Comparison of ENCODE assay signal across 8 mouse cellular contexts in the genomic region with DNA sequence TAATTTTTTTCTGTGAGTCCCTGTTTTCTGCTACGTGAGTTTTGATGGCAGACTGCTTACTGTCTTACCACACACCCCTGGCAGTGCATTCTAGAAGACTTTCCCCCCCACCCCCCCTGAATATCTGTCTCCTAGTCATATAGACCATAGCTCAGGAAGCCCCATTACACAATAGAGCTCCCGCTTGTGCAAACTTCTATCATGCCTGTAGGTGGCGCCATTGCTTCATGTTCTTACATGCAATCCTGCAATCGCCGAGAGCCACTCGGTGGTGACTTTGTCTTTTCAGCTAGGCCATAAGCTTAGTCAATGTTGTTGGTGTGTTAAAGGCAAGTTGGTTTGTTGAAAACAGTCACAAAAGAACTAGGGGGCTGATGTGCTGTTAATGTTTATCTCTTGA. TPM values are rescaled to one million over a fixed set of nuclear protein-coding genes. Genes with fewer than 3 reads are reported as not detected.
DNase-seq lines count a peak whose midpoint lies in the region; ATAC-seq and TF ChIP-seq lines count a peak whose summit lies in the region.

No protein-coding gene starts in this region.

- H3K79me2 ChIP-seq in liver, adult 2 months (ENCODE audit: control insufficient read depth, insufficient read depth, low read length): no peaks in the 10 kb centered on the region

- no peak overlapping the region for H3K9ac ChIP-seq in intestine, embryonic 14.5 days (ENCODE audit: low read length)
- no peak overlapping the region for H3K9ac ChIP-seq in intestine, embryonic 16.5 days (ENCODE audit: low read depth, low read length)
- no peak overlapping the region for H3K9ac ChIP-seq in liver, adult 2 months (ENCODE audit: low read depth, low read length)
- H3K9ac ChIP-seq in neural tube, embryonic 13.5 days: no peak overlapping the region

- no peaks in the 10 kb centered on the region for H3K27me3 ChIP-seq in intestine, embryonic 14.5 days (replicated peaks; ENCODE audit: control insufficient read depth, insufficient read depth, low read length)
- H3K27me3 ChIP-seq in intestine, embryonic 16.5 days (replicated peaks; ENCODE audit: control insufficient read depth, insufficient read depth, low read length): no peaks in the 10 kb centered on the region
- H3K27me3 ChIP-seq in liver, adult 2 months (ENCODE audit: control insufficient read depth, insufficient read depth, low read length): no peaks in the 10 kb centered on the region
- H3K27me3 ChIP-seq in neural tube, embryonic 13.5 days: no peaks in the 10 kb centered on the region

- H3K27ac ChIP-seq in intestine, embryonic 14.5 days (ENCODE audit: low read depth): no peak overlapping the region
- H3K27ac ChIP-seq in intestine, embryonic 16.5 days (ENCODE audit: low read length): no peak overlapping the region
- no peak overlapping the region for H3K27ac ChIP-seq in gastrocnemius, adult 2 months
- H3K27ac ChIP-seq in liver, adult 2 months (replicated peaks; ENCODE audit: insufficient read depth, low read depth, low read length): no peak overlapping the region
- no peak overlapping the region for H3K27ac ChIP-seq in neural tube, embryonic 13.5 days (replicated peaks)

- no peaks in the 10 kb centered on the region for H3K4me1 ChIP-seq in intestine, embryonic 14.5 days (replicated peaks; ENCODE audit: control insufficient read depth, insufficient read depth, low read length)
- H3K4me1 ChIP-seq in intestine, embryonic 16.5 days (ENCODE audit: control insufficient read depth, insufficient read depth, low read length): no peaks in the 10 kb centered on the region
- no peaks in the 10 kb centered on the region for H3K4me1 ChIP-seq in liver, adult 2 months (ENCODE audit: control insufficient read depth, insufficient read depth, low read length)
- no peaks in the 10 kb centered on the region for H3K4me1 ChIP-seq in neural tube, embryonic 13.5 days (replicated peaks)

- no peak overlapping the region for H3K4me2 ChIP-seq in intestine, embryonic 14.5 days (ENCODE audit: low read length)
- no peak overlapping the region for H3K4me2 ChIP-seq in intestine, embryonic 16.5 days (ENCODE audit: low read depth, low read length)
- H3K4me2 ChIP-seq in neural tube, embryonic 13.5 days: no peak overlapping the region

- ATAC-seq in intestine, embryonic 14.5 days (replicated peaks; ENCODE audit: low FRiP score, low TSS enrichment, low read depth): no peak
- no peak for ATAC-seq in intestine, embryonic 16.5 days
- ATAC-seq in neural tube, embryonic 13.5 days (ENCODE audit: low read depth): peak; percentile 77

- no peak for TF ChIP-seq POLR2A in liver, adult 2 months (IDR thresholded peaks at IDR 0.05; ENCODE audit: extremely low read depth, insufficient read depth, low read length)

- no peaks in the 10 kb centered on the region for H3K9me3 ChIP-seq in intestine, embryonic 14.5 days (ENCODE audit: control insufficient read depth, low read length)
- no peaks in the 10 kb centered on the region for H3K9me3 ChIP-seq in intestine, embryonic 16.5 days (ENCODE audit: control insufficient read depth, low read length)
- H3K9me3 ChIP-seq in neural tube, embryonic 13.5 days: no peaks in the 10 kb centered on the region

- H3K4me3 ChIP-seq in intestine, embryonic 14.5 days (ENCODE audit: low read depth, low read length): no peak overlapping the region
- H3K4me3 ChIP-seq in intestine, embryonic 16.5 days (ENCODE audit: low read length): no peak overlapping the region
- H3K4me3 ChIP-seq in gastrocnemius, adult 2 months: no peak overlapping the region
- H3K4me3 ChIP-seq in liver, adult 2 months (ENCODE audit: insufficient read depth, low read depth, low read length): no peak overlapping the region
- H3K4me3 ChIP-seq in neural tube, embryonic 13.5 days: no peak overlapping the region

- 1% methylated on average over 6 of the region's 6 CpGs for WGBS in intestine, embryonic 14.5 days
- 2% methylated on average over 6 of the region's 6 CpGs for WGBS in intestine, embryonic 16.5 days
- WGBS in liver, adult 2 months: 3% methylated on average over 6 of the region's 6 CpGs
- WGBS in neural tube, embryonic 13.5 days: 3% methylated on average over 6 of the region's 6 CpGs

- peak; percentile 72 for TF ChIP-seq CTCF in gastrocnemius, adult 2 months (IDR thresholded peaks at IDR 0.05)
- peak; percentile 69 for TF ChIP-seq CTCF in liver, adult 2 months (IDR thresholded peaks at IDR 0.05; ENCODE audit: low read depth, low read length)

- no peaks in the 10 kb centered on the region for H3K36me3 ChIP-seq in intestine, embryonic 14.5 days (ENCODE audit: control insufficient read depth, insufficient read depth, low read length)
- no peaks in the 10 kb centered on the region for H3K36me3 ChIP-seq in intestine, embryonic 16.5 days (ENCODE audit: control insufficient read depth, insufficient read depth, low read length)
- H3K36me3 ChIP-seq in liver, adult 2 months (ENCODE audit: control insufficient read depth, insufficient read depth, low read length): no peaks in the 10 kb centered on the region
- H3K36me3 ChIP-seq in neural tube, embryonic 13.5 days: no peaks in the 10 kb centered on the region

- DNase-seq in intestine, embryonic 14.5 days (ENCODE audit: low spot score): peak; percentile 89
- DNase-seq in cerebellum, postnatal 36 days: peak; percentile 78 to 89
- peak; percentile 78 for DNase-seq in gastrocnemius, adult 2 months
- DNase-seq in kidney, adult 9 months: peak; percentile 82
- DNase-seq in liver, adult 2 months (ENCODE audit: extremely low read depth, low read depth, low spot score): peak; percentile 61
- peak; percentile 66 for DNase-seq in telencephalon, adult 2 months (ENCODE audit: low read depth, low spot score)

- intact Hi-C loops in gastrocnemius, adult 2 months (cut with DNase I): loop anchor here (10.0 kb wide), 2 partner anchors 199 to 689 kb away; a partner anchor contains a TSS

RNA-seq across cellular contexts. Expression of a gene that starts 10.9 kb away (rescaled TPM):
- polyA plus RNA-seq in intestine, embryonic 14.5 days (2014; fragmentation: Nextera tagmentation; extraction: Ambion mirVana): 0.15 TPM in 1 of 2 replicates, not detected in the other
- polyA plus RNA-seq in intestine, embryonic 16.5 days (2015; fragmentation: Nextera tagmentation; extraction: Ambion mirVana): 0.44 and 1.5 TPM in 2 replicates
- not detected for total RNA-seq in gastrocnemius, adult 2 months (2021)
- total RNA-seq in liver, adult 2 months (2014; rRNA removed): not detected in 2 replicates
- 0.04 TPM in 1 of 2 replicates, not detected in the other for polyA plus RNA-seq in liver, adult 2 months (2012; rRNA removed)
- polyA plus RNA-seq in neural tube, embryonic 13.5 days (2015; fragmentation: Nextera tagmentation; extraction: Ambion mirVana): 0.07 and 0.15 TPM in 2 replicates

RNA-seq across cellular contexts. Expression of a gene that starts 26.6 kb away (rescaled TPM):
- 1.3 and 2.1 TPM in 2 replicates for polyA plus RNA-seq in intestine, embryonic 14.5 days (2014; fragmentation: Nextera tagmentation; extraction: Ambion mirVana)
- polyA plus RNA-seq in intestine, embryonic 16.5 days (2015; fragmentation: Nextera tagmentation; extraction: Ambion mirVana): 0.79 and 0.98 TPM in 2 replicates
- total RNA-seq in gastrocnemius, adult 2 months (2021): under 1 TPM in 1 of 2 experiments, not detected in 1; 0.20 TPM
- total RNA-seq in liver, adult 2 months (2014; rRNA removed): 0.07 and 0.18 TPM in 2 replicates
- not detected in 2 replicates for polyA plus RNA-seq in liver, adult 2 months (2012; rRNA removed)
- 0.28 and 0.68 TPM in 2 replicates for polyA plus RNA-seq in neural tube, embryonic 13.5 days (2015; fragmentation: Nextera tagmentation; extraction: Ambion mirVana)
